Mouse (Mus musculus) CH12.LX (cell line): ENCODE results near the gene Coq4. TPM values are rescaled to one million over a fixed set of nuclear protein-coding genes. Genes with fewer than 3 reads are reported as not detected.

Experiments
- DNase-seq: peaks from one replicate; pipeline ENCODE4 v3.0.0-alpha.2; 2013; ENCODE audit errors: extremely low read depth
- H3K27ac ChIP-seq: 2 replicates; pipeline ENCODE4 v1.5.1; 2012; ENCODE audit warnings: low read depth, mild to moderate bottlenecking, control low read depth, moderate library complexity; ENCODE audit not compliant: insufficient read depth
- H3K27me3 ChIP-seq: replicated peaks from 2 replicates; pipeline ENCODE3; 2012; ENCODE audit warnings: inconsistent platforms
- H3K36me3 ChIP-seq, 2 experiments: replicated peaks in 1 of 2; 2 replicates each; pipeline versions ENCODE3 to v1.6.1; 2012; ENCODE audit warnings: inconsistent platforms in 1 of 2, low read length in 1 of 2, mild to moderate bottlenecking in 1 of 2, mixed read lengths in 1 of 2, moderate library complexity in 1 of 2; ENCODE audit not compliant: control insufficient read depth in 1 of 2, insufficient read depth in 1 of 2
- H3K4me1 ChIP-seq, 2 experiments: 2 replicates each; pipeline ENCODE4 v1.6.1; 2012; ENCODE audit warnings: inconsistent platforms in 1 of 2, moderate library complexity in 1 of 2; ENCODE audit not compliant: insufficient read depth in 2 of 2, control insufficient read depth in 1 of 2
- H3K4me2 ChIP-seq: 2 replicates; pipeline ENCODE4 v1.6.1; 2012; ENCODE audit warnings: low read depth, mild to moderate bottlenecking, control low read depth; ENCODE audit not compliant: poor library complexity, insufficient read depth, severe bottlenecking
- H3K4me3 ChIP-seq, 3 experiments: fragments of 150-350 bp in 1 of 3; sonication (generic) in 1 of 3; replicated peaks in 1 of 3; 2 replicates each; pipeline versions ENCODE3 to v1.5.1; 2011 to 2012; ENCODE audit warnings: low read depth in 2 of 3, low read length in 2 of 3, mild to moderate bottlenecking in 2 of 3, moderate library complexity in 2 of 3, control low read depth in 1 of 3, improper control_type of control experiment in 1 of 3, inconsistent platforms in 1 of 3, mixed read lengths in 1 of 3; ENCODE audit not compliant: poor library complexity in 1 of 3
- H3K79me2 ChIP-seq: replicated peaks from 2 replicates; pipeline ENCODE4 v1.6.1; 2012; ENCODE audit warnings: mild to moderate bottlenecking, moderate library complexity; ENCODE audit not compliant: control insufficient read depth, poor library complexity, insufficient read depth, severe bottlenecking; ENCODE audit errors: extremely low read depth
- H3K9ac ChIP-seq: 2 replicates; pipeline ENCODE4 v1.6.1; 2012; ENCODE audit warnings: low read depth, mild to moderate bottlenecking, control low read depth, moderate library complexity; ENCODE audit not compliant: insufficient read depth
- H3K9me3 ChIP-seq: replicated peaks from 2 replicates; pipeline ENCODE3; 2012; ENCODE audit warnings: low read length, inconsistent platforms, mixed read lengths
- E2F4 ChIP-seq: IDR thresholded peaks from 2 replicates; pipeline ENCODE4 v1.6.1; 2011; ENCODE audit warnings: low read depth, low read length, improper control_type of control experiment; ENCODE audit not compliant: insufficient replicate concordance
- GABPA ChIP-seq: IDR thresholded peaks from 2 replicates; pipeline ENCODE4 v1.6.1; 2012; ENCODE audit warnings: low read depth, low read length, improper control_type of control experiment, inconsistent platforms; ENCODE audit not compliant: insufficient replicate concordance
- IRF4 ChIP-seq: IDR thresholded peaks from 2 replicates; pipeline ENCODE4 v1.6.1; 2014; ENCODE audit warnings: low read depth, mild to moderate bottlenecking, inconsistent platforms, low read length, improper control_type of control experiment
- JUN ChIP-seq: IDR thresholded peaks from 2 replicates; pipeline ENCODE4 v1.6.1; 2011; ENCODE audit warnings: low read depth, mild to moderate bottlenecking, low read length, improper control_type of control experiment, moderate library complexity; ENCODE audit not compliant: insufficient read depth
- JUND ChIP-seq: conservative IDR thresholded peaks from 2 replicates; pipeline ENCODE4 v1.6.1; 2011; ENCODE audit warnings: low read depth, low read length, improper control_type of control experiment
- KAT2A ChIP-seq: IDR thresholded peaks from 2 replicates; pipeline ENCODE4 v1.6.1; 2012; ENCODE audit warnings: low read length, improper control_type of control experiment, inconsistent platforms; ENCODE audit not compliant: insufficient replicate concordance
- MAFK ChIP-seq: IDR thresholded peaks from 2 replicates; pipeline ENCODE4 v1.6.1; 2011; ENCODE audit warnings: low read length, improper control_type of control experiment; ENCODE audit not compliant: insufficient replicate concordance
- MAZ ChIP-seq: IDR thresholded peaks from 2 replicates; pipeline ENCODE4 v1.6.1; 2012; ENCODE audit warnings: low read depth, mild to moderate bottlenecking, inconsistent platforms, low read length, improper control_type of control experiment, moderate library complexity
- MXI1 ChIP-seq: IDR thresholded peaks from 2 replicates; pipeline ENCODE4 v1.6.1; 2011; ENCODE audit warnings: mild to moderate bottlenecking, low read depth, low read length, improper control_type of control experiment
- MYC ChIP-seq: IDR thresholded peaks from 2 replicates; pipeline ENCODE4 v1.6.1; 2011; ENCODE audit warnings: low read depth, mild to moderate bottlenecking, improper control_type of control experiment, low read length
- NELFE ChIP-seq: IDR thresholded peaks from 2 replicates; pipeline ENCODE4 v1.6.1; 2011; ENCODE audit warnings: low read depth, low read length, improper control_type of control experiment
- NRF1 ChIP-seq: IDR thresholded peaks from 2 replicates; pipeline ENCODE4 v1.6.1; 2014; ENCODE audit warnings: low read depth, mild to moderate bottlenecking, inconsistent platforms, low read length, improper control_type of control experiment, moderate library complexity
- POLR2AphosphoS2 ChIP-seq: IDR thresholded peaks from 2 replicates; pipeline ENCODE4 v1.6.1; 2011; ENCODE audit warnings: low read depth, low read length, improper control_type of control experiment
- SIN3A ChIP-seq: IDR thresholded peaks from 2 replicates; pipeline ENCODE4 v1.6.1; 2012; ENCODE audit warnings: low read length, improper control_type of control experiment, inconsistent platforms
- SMC3 ChIP-seq: IDR thresholded peaks from 2 replicates; pipeline ENCODE4 v1.6.1; 2011; ENCODE audit warnings: low read depth, low read length, improper control_type of control experiment
- TBP ChIP-seq: conservative IDR thresholded peaks from 2 replicates; pipeline ENCODE4 v1.6.1; 2011; ENCODE audit warnings: low read depth, low read length, improper control_type of control experiment
- ZNF384 ChIP-seq: IDR thresholded peaks from 2 replicates; pipeline ENCODE4 v1.6.1; 2012; ENCODE audit warnings: low read depth, low read length, improper control_type of control experiment, inconsistent platforms
- dilution Hi-C: fragments of 300-500 bp; cut with MboI; formaldehyde crosslinking; loops from 2 replicates; pipeline ENCODE4 v1.14.3; 2020; ENCODE audit warnings: low sequenced_read_pairs; ENCODE audit not compliant: extremely low pct_unique_long_range_greater_than_20kb, extremely low pct_ligation_motif_present
- in situ Hi-C: fragments of 300-500 bp; cut with MboI; formaldehyde crosslinking; loops from 3 replicates; pipeline ENCODE4 v1.14.3; 2019; ENCODE audit warnings: low sequenced_read_pairs, low pct_ligation_motif_present, low pct_unique_long_range_greater_than_20kb, mixed read lengths
- polyA plus RNA-seq: library from polyadenylated mRNA; unstranded; fragments of >175 nt; gene quantifications from 2 replicates; pipeline ENCODE4 v1.2.1, GENCODE M21; 2012; ENCODE audit warnings: low read depth; ENCODE audit not compliant: insufficient read length
- total RNA-seq, 2 experiments: library from RNA; depleted of rRNA; stranded (reverse); fragments of 300-350 nt in 1 of 2; fragments of >200 nt in 1 of 2; gene quantifications; 2 replicates each; pipeline ENCODE4 v1.2.3; 2012 to 2014

Coq4 gene
- total and polyA plus RNA-seq, 3 experiments = 19.1 to 25.2 (median 21.5) TPM

DNA sequence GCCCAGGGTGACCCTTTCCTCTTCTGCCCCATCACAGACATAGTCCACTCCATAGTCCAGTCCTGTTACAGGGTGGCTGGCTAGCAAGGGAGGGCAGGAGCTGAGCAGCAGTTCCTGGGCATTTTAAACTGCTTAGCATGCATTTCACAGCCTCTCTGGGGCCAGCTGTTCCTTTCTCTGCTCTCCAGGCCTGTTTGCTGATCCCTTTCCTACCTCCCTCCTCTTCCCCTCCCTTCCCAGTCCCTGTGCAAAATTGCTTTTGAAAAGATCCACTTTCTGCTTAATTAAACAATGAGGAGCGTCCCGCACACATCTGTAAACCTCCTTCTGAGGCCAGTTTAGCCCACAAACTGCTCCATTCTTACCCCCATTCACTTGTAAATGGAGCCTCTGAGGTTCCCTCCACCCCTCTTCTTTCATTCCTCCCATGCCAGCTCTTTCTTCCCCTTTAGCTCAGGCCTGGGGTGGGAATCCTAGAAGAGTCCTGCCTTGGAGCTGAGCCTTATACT, 48.2 kb downstream of the Coq4 start:
- Histone ChIP-seq H3K27me3 (no peaks in the 10 kb centered on the region), H3K9me3 (no peaks in the 10 kb centered on the region), H3K4me3 (no peak overlapping the region), H3K36me3 (peaks cover 35 to 86% of the 10 kb centered on the region in 2 experiments), H3K79me2 (peaks cover 3% of the 10 kb centered on the region), H3K4me1 (peaks cover 0 to 10% of the 10 kb centered on the region in 2 experiments; a peak in 1 of 4 replicates), H3K27ac (no peak overlapping the region), H3K9ac (no peak overlapping the region), H3K4me2 (no peak overlapping the region)
- TF ChIP-seq KAT2A (no peak), E2F4 (no peak), MYC (no peak), POLR2AphosphoS2 (no peak), SMC3 (no peak), MAFK (no peak), NELFE (no peak)
- dilution Hi-C loops = no loop called here
- in situ Hi-C loops = no loop called here
- no peak for DNase-seq

GRCm38 (mm10) chr2:29839460-29839859, 52.2 kb downstream of the Coq4 start:
- Histone ChIP-seq H3K9me3 (no peaks in the 10 kb centered on the region), H3K79me2 (no peaks in the 10 kb centered on the region; the same call in 1 of the 2 replicates), H3K4me1 (peaks cover 0 to 10% of the 10 kb centered on the region in 2 experiments; a peak in 1 of 4 replicates), H3K36me3 (peaks cover 57 to 94% of the 10 kb centered on the region in 2 experiments), H3K27ac (no peak overlapping the region), H3K9ac (no peak overlapping the region), H3K4me2 (no peak overlapping the region), H3K27me3 (no peaks in the 10 kb centered on the region)
- in situ Hi-C loops = no loop called here
- DNase-seq = no peak
- TF ChIP-seq JUN (no peak), MYC (no peak), IRF4 (no peak), GABPA (no peak), NRF1 (no peak), TBP (no peak), SIN3A (no peak), JUND (no peak), ZNF384 (no peak), MXI1 (no peak), MAZ (no peak)
- TF ChIP-seq, all 38 proteins: peak for 0
- no peak overlapping the region for H3K4me3 ChIP-seq
- dilution Hi-C loops = no loop called here
